Mouse (Mus musculus): ENCODE measurements around the gene Arih2. TPM values are rescaled to one million over a fixed set of nuclear protein-coding genes. Genes with fewer than 3 reads are reported as not detected.

Gene Arih2
- total RNA-seq, 2 experiments from 2014 or later: 80.1 to 80.7 TPM

- no peak for DNase-seq (ENCODE audit: low spot score in 2 of 2)
Observed at GRCm38 (mm10) chr9:108565881-108566814, 83.0 kb downstream of the Arih2 start.

- no peak for DNase-seq (ENCODE audit: low spot score in 2 of 2)
Observed at GRCm38 (mm10) chr9:108564131-108564530, 85.1 kb downstream of the Arih2 start.

DNA sequence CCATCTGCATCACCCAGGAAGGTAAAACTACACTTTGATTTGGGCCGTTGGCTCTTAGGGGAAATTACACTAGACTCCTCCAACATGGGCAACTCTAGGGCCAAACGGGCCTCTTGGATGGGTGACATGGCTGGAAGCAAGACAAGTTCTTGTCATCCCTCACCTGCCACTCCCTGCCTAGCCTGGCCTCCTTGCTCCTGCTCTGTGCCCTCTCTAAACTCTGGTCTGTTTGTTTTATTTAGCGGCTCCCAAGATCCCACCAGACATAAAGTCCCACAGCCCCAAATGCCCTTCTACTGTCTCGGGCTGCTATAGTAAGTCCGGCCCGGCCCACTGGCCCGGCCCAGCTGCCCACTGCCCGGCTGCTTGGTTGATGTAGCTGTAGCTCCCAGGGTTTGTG lies 85.5 kb downstream of the Arih2 start:
- no peak for DNase-seq (ENCODE audit: low spot score in 2 of 2)

GRCm38 (mm10) chr9:108560227-108560841 lies 88.9 kb downstream of the Arih2 start, which contains the start of gene Impdh2:
Gene Impdh2, plus strand, starts transcription at chr9:108560286.
- peak; percentile 86 to 87 for DNase-seq (ENCODE audit: low spot score in 2 of 2)

DNA sequence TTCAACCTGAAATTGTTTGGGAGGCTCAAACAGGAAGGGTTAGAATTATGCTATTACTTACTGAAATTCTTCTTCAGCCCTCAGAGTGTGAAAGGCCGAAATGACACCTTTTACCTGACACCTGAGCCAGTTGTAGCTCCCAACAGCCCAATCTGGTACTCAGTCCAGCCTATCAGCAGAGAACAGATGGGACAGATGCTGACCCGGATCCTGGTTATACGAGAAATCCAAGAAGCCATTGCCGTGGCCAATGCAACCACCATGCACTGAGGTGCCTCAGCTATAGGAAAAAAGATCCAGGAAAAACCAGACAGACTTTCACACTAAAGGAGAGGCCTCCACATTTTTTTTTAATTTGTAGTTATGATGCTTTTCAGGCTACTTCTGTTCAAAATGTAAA lies 90.0 kb downstream of the Arih2 start:
- DNase-seq (ENCODE audit: low spot score in 2 of 2): no peak

Small RNAs within 50 kb of the gene (microRNA-seq; reads per million reads assigned to microRNA genes)
- gene Gm24083: not detected
- not detected for gene Gm26298
- gene Mir191: not detected
- gene Mir425: 1,250 reads per million, percentile 77 among the genes with 10 or more reads in this experiment

Other genes starting within 250 kb of the Arih2 start
- under 1 TPM; 0.25 to 0.28 TPM for gene Ccdc36, start 220.9 kb downstream of the Arih2 start, total RNA-seq (2021)
- not detected for gene BC048562, start 212.9 kb downstream of the Arih2 start, total RNA-seq (2021)
- 10 to 100 TPM; 47.1 to 59.1 TPM for gene Ccdc71, start 188.9 kb downstream of the Arih2 start, total RNA-seq (2021)
- 10 to 100 TPM; 55.1 to 58.2 TPM for gene Klhdc8b, start 187.8 kb downstream of the Arih2 start, total RNA-seq (2021)
- gene Lamb2, start 169.7 kb downstream of the Arih2 start, total RNA-seq (2021): 100 to 1,000 TPM; 136 to 153 TPM
- 100 to 1,000 TPM; 225 to 230 TPM for gene Usp19, start 158.8 kb downstream of the Arih2 start, total RNA-seq (2021)
- 100 to 1,000 TPM; 212 to 220 TPM for gene Qars, start 141.7 kb downstream of the Arih2 start, total RNA-seq (2021)
- 100 to 1,000 TPM; 162 to 172 TPM for gene Qrich1, start 132.6 kb downstream of the Arih2 start, total RNA-seq (2021)
- 100 to 1,000 TPM; 105 to 106 TPM for gene Impdh2, start 89.1 kb downstream of the Arih2 start, total RNA-seq (2021)
- gene Ndufaf3, start 82.0 kb downstream of the Arih2 start, total RNA-seq (2021): 10 to 100 TPM; 55.8 to 58.7 TPM
- gene Dalrd3, start 79.5 kb downstream of the Arih2 start, total RNA-seq (2021): 10 to 100 TPM; 60.3 to 74.2 TPM
- 100 to 1,000 TPM; 150 to 157 TPM for gene Wdr6, start 70.6 kb downstream of the Arih2 start, total RNA-seq (2021)
- gene P4htm, start 51.7 kb downstream of the Arih2 start, total RNA-seq (2021): 10 to 100 TPM; 13.4 to 16.2 TPM
- 100 to 1,000 TPM in 1 of 2 experiments, 10 to 100 TPM in 1; 92.7 to 115 TPM for gene Slc25a20, start 12.7 kb upstream of the Arih2 start, total RNA-seq (2021)
- 10 to 100 TPM; 43.9 to 47.9 TPM for gene Prkar2a, start 39.9 kb upstream of the Arih2 start, total RNA-seq (2021)
- 100 to 1,000 TPM; 124 to 130 TPM for gene Ip6k2, start 134.4 kb upstream of the Arih2 start, total RNA-seq (2021)
- gene Nckipsd, start 159.0 kb upstream of the Arih2 start, total RNA-seq (2021): 10 to 100 TPM; 10.9 to 14.5 TPM
- gene Celsr3, start 176.9 kb upstream of the Arih2 start, total RNA-seq (2021): 10 to 100 TPM; 11.0 to 13.6 TPM
- gene Slc26a6, start 203.9 kb upstream of the Arih2 start, total RNA-seq (2021): 10 to 100 TPM; 11.4 to 11.9 TPM

Data from adrenal gland, postnatal 4 days (tissue).